Mouse (Mus musculus): ENCODE measurements around the gene Fam47c. TPM values are rescaled to one million over a fixed set of nuclear protein-coding genes. Genes with fewer than 3 reads are reported as not detected.

Gene Fam47c
- not detected for polyA plus RNA-seq (2017; shearing (Covaris generic))

GRCm38 (mm10) chrX:78737463-78737862 lies at the start of gene Fam47c:
Gene Fam47c, plus strand, starts transcription at chrX:78737763.

Other genes with a start within 250 kb of the Fam47c start
- 1 to 10 TPM; 3.2 to 5.7 TPM for gene Prrg1, start 153.9 kb upstream of the Fam47c start, polyA plus RNA-seq (2017; shearing (Covaris generic))